Mouse (Mus musculus) neural tube, embryonic 12.5 days (tissue): ENCODE results near the gene Uchl5. TPM values are rescaled to one million over a fixed set of nuclear protein-coding genes. Genes with fewer than 3 reads are reported as not detected.

Experiments used
- ATAC-seq: fragments of 200-750 bp; cut with Nextera tagmentation; 2 replicates; pipeline ENCODE4 v1.8.0; 2017; ENCODE audit warnings: low read depth, mild to moderate bottlenecking, moderate TSS enrichment, moderate library complexity; ENCODE audit not compliant: low FRiP score
- H3K27ac ChIP-seq: fragments of 300-500 bp; sonication (generic); 2 replicates; pipeline ENCODE4 v1.5.1; 2016
- H3K27me3 ChIP-seq: fragments of 300-500 bp; sonication (generic); replicated peaks from 2 replicates; pipeline ENCODE4 v1.6.1; 2016; ENCODE audit warnings: mild to moderate bottlenecking
- H3K36me3 ChIP-seq: fragments of 300-500 bp; sonication (generic); 2 replicates; pipeline ENCODE4 v1.6.1; 2016; ENCODE audit warnings: mild to moderate bottlenecking
- H3K4me1 ChIP-seq: fragments of 300-500 bp; sonication (generic); 2 replicates; pipeline ENCODE4 v1.6.1; 2016
- H3K4me2 ChIP-seq: fragments of 300-500 bp; sonication (generic); replicated peaks from 2 replicates; pipeline ENCODE4 v1.6.1; 2016; ENCODE audit warnings: mild to moderate bottlenecking
- H3K4me3 ChIP-seq: fragments of 300-500 bp; sonication (generic); 2 replicates; pipeline ENCODE4 v1.5.1; 2016
- H3K9ac ChIP-seq: fragments of 300-500 bp; sonication (generic); 2 replicates; pipeline ENCODE4 v1.6.1; 2016; ENCODE audit warnings: mild to moderate bottlenecking
- H3K9me3 ChIP-seq: fragments of 300-500 bp; sonication (generic); 2 replicates; pipeline ENCODE4 v1.6.1; 2016; ENCODE audit warnings: mild to moderate bottlenecking
- WGBS: fragments of 180-500 bp; shearing (Covaris S2); methylation state at CpG from one replicate; pipeline ENCODE4 v1.1.7; 2016; 5-methylcytosine and 5-hydroxymethylcytosine counted together
- polyA plus RNA-seq: library from polyadenylated mRNA; unstranded; fragments of >200 nt; fragmentation: Nextera tagmentation; extraction: Ambion mirVana; gene quantifications from 2 replicates; pipeline ENCODE4 v1.2.1, GENCODE M21; 2016

The Uchl5 gene
- 74.6 and 77.7 TPM in 2 replicates for polyA plus RNA-seq

- Histone ChIP-seq H3K4me2 (peak within 1 kb of the TSS; percentile 89), H3K27me3 (no peaks in the 10 kb centered on the region), H3K4me3 (peak within 1 kb of the TSS; percentile 74), H3K4me1 (peaks cover 19% of the 10 kb centered on the region; the same call in 1 of the 2 replicates), H3K9ac (peak within 1 kb of the TSS; percentile 84), H3K36me3 (0 out of 2 replicates have a peak, but pooled peaks cover 5% of the 10 kb centered on the region), H3K9me3 (no peaks in the 10 kb centered on the region), H3K27ac (0 out of 2 replicates have a peak within 1 kb of the TSS, but pooled peaks have one; percentile 42)
- under 1% methylated on average over 84 of the region's 84 CpGs for WGBS
- peak; percentile 97 for ATAC-seq
Observed at GRCm38 (mm10) chr1:143776446-143777411, at the start of gene Uchl5, which contains the start of gene Trove2. Uchl5 (plus strand) TSS chr1:143777272. Trove2 (minus strand) TSS chr1:143777068.

GRCm38 (mm10) chr1:143727701-143728445, 49.2 kb upstream of the Uchl5 start:
- H3K4me2 ChIP-seq, result no peak overlapping the region
- no peak overlapping the region for H3K27ac ChIP-seq
- H3K27me3 ChIP-seq, result no peaks in the 10 kb centered on the region
- no peak overlapping the region for H3K9ac ChIP-seq
- no peak for ATAC-seq
- no peaks in the 10 kb centered on the region for H3K9me3 ChIP-seq
- H3K4me1 ChIP-seq, result no peaks in the 10 kb centered on the region
- H3K4me3 ChIP-seq, result no peak overlapping the region
- H3K36me3 ChIP-seq, result no peaks in the 10 kb centered on the region
- 84% methylated on average over 9 of the region's 9 CpGs for WGBS

- H3K9ac ChIP-seq, result no peak overlapping the region
- no peaks in the 10 kb centered on the region for H3K27me3 ChIP-seq
- H3K4me1 ChIP-seq, result no peaks in the 10 kb centered on the region
- WGBS, result 91% methylated on average over 2 of the region's 2 CpGs
- no peak for ATAC-seq
- no peak overlapping the region for H3K4me2 ChIP-seq
- no peaks in the 10 kb centered on the region for H3K36me3 ChIP-seq
- H3K27ac ChIP-seq, result no peak overlapping the region
- H3K9me3 ChIP-seq, result no peaks in the 10 kb centered on the region
- no peak overlapping the region for H3K4me3 ChIP-seq
Observed at GRCm38 (mm10) chr1:143730899-143731298, 46.2 kb upstream of the Uchl5 start.

GRCm38 (mm10) chr1:143731691-143732090, 45.4 kb upstream of the Uchl5 start:
- ATAC-seq, result no peak
- H3K27ac ChIP-seq, result no peak overlapping the region
- no peak overlapping the region for H3K9ac ChIP-seq
- WGBS, result 33% methylated on average over 4 of the region's 4 CpGs
- H3K4me2 ChIP-seq, result no peak overlapping the region
- no peaks in the 10 kb centered on the region for H3K27me3 ChIP-seq
- no peak overlapping the region for H3K4me3 ChIP-seq
- H3K9me3 ChIP-seq, result no peaks in the 10 kb centered on the region
- H3K36me3 ChIP-seq, result no peaks in the 10 kb centered on the region
- no peaks in the 10 kb centered on the region for H3K4me1 ChIP-seq

GRCm38 (mm10) chr1:143733914-143734410, 43.1 kb upstream of the Uchl5 start:
- H3K9ac ChIP-seq, result no peak overlapping the region
- H3K4me3 ChIP-seq, result no peak overlapping the region
- no peaks in the 10 kb centered on the region for H3K27me3 ChIP-seq
- H3K9me3 ChIP-seq, result no peaks in the 10 kb centered on the region
- ATAC-seq, result no peak
- H3K4me1 ChIP-seq, result no peaks in the 10 kb centered on the region
- 72% methylated on average over 5 of the region's 5 CpGs for WGBS
- no peak overlapping the region for H3K4me2 ChIP-seq
- no peaks in the 10 kb centered on the region for H3K36me3 ChIP-seq
- H3K27ac ChIP-seq, result no peak overlapping the region

- no peak overlapping the region for H3K27ac ChIP-seq
- no peaks in the 10 kb centered on the region for H3K27me3 ChIP-seq
- 27% methylated on average over 11 of the region's 11 CpGs for WGBS
- peaks cover 11% of the 10 kb centered on the region for H3K36me3 ChIP-seq
- peak overlapping the region; percentile 74 for H3K4me3 ChIP-seq
- peak; percentile 38; the same call in 1 of the 2 replicates for ATAC-seq
- peak overlapping the region; percentile 75 for H3K4me2 ChIP-seq
- H3K9ac ChIP-seq, result peak overlapping the region; percentile 83
- no peaks in the 10 kb centered on the region for H3K9me3 ChIP-seq
- H3K4me1 ChIP-seq, result no peaks in the 10 kb centered on the region
Observed at GRCm38 (mm10) chr1:143738811-143739210, 38.3 kb upstream of the Uchl5 start.

GRCm38 (mm10) chr1:143739361-143740350, 37.4 kb upstream of the Uchl5 start:
- 2% methylated on average over 62 of the region's 71 CpGs for WGBS
- Histone ChIP-seq H3K9ac (peak overlapping the region; percentile 83), H3K9me3 (no peaks in the 10 kb centered on the region), H3K36me3 (peaks cover 18% of the 10 kb centered on the region), H3K4me1 (no peaks in the 10 kb centered on the region), H3K4me3 (peak overlapping the region; percentile 74), H3K27me3 (no peaks in the 10 kb centered on the region), H3K4me2 (peak overlapping the region; percentile 75), H3K27ac (peak overlapping the region; percentile 70)
- ATAC-seq, result peak; percentile 88

- WGBS, result 90% methylated on average over 10 of the region's 10 CpGs
- Histone ChIP-seq H3K9ac (no peak overlapping the region), H3K4me1 (no peaks in the 10 kb centered on the region), H3K4me2 (peak overlapping the region; percentile 75; the same call in 1 of the 2 replicates), H3K27me3 (no peaks in the 10 kb centered on the region), H3K4me3 (no peak overlapping the region), H3K27ac (no peak overlapping the region), H3K9me3 (no peaks in the 10 kb centered on the region), H3K36me3 (peaks cover 23% of the 10 kb centered on the region)
- ATAC-seq, result no peak
Observed at GRCm38 (mm10) chr1:143740581-143740980, 36.5 kb upstream of the Uchl5 start.

- H3K9me3 ChIP-seq, result no peaks in the 10 kb centered on the region
- 90% methylated on average over 5 of the region's 5 CpGs for WGBS
- H3K36me3 ChIP-seq, result peaks cover 30% of the 10 kb centered on the region
- no peak overlapping the region for H3K27ac ChIP-seq
- H3K27me3 ChIP-seq, result no peaks in the 10 kb centered on the region
- no peak overlapping the region for H3K4me3 ChIP-seq
- H3K9ac ChIP-seq, result no peak overlapping the region
- no peak for ATAC-seq
- H3K4me2 ChIP-seq, result no peak overlapping the region
- no peaks in the 10 kb centered on the region for H3K4me1 ChIP-seq
Observed at GRCm38 (mm10) chr1:143741331-143741730, 35.7 kb upstream of the Uchl5 start.

- 55% methylated on average over 6 of the region's 6 CpGs for WGBS
- Histone ChIP-seq H3K9me3 (no peaks in the 10 kb centered on the region), H3K27me3 (no peaks in the 10 kb centered on the region), H3K27ac (no peak overlapping the region), H3K4me1 (no peaks in the 10 kb centered on the region), H3K9ac (no peak overlapping the region), H3K36me3 (peaks cover 36% of the 10 kb centered on the region), H3K4me2 (no peak overlapping the region), H3K4me3 (no peak overlapping the region)
- no peak for ATAC-seq
Observed at GRCm38 (mm10) chr1:143742186-143742585, 34.9 kb upstream of the Uchl5 start.

GRCm38 (mm10) chr1:143745871-143746270, 31.2 kb upstream of the Uchl5 start:
- Histone ChIP-seq H3K4me3 (no peak overlapping the region), H3K27ac (no peak overlapping the region), H3K4me2 (no peak overlapping the region), H3K4me1 (no peaks in the 10 kb centered on the region), H3K27me3 (no peaks in the 10 kb centered on the region), H3K9me3 (no peaks in the 10 kb centered on the region), H3K9ac (no peak overlapping the region), H3K36me3 (peaks cover 44% of the 10 kb centered on the region)
- no peak for ATAC-seq
- WGBS, result 90% methylated on average over 10 of the region's 10 CpGs
